Mouse (Mus musculus) effector memory CD4-positive, alpha-beta T cell, adult 5 months (primary cell): ENCODE measurements around the gene Podn. TPM values are rescaled to one million over a fixed set of nuclear protein-coding genes. Genes with fewer than 3 reads are reported as not detected.

Experiments used
- polyA plus RNA-seq: library from polyadenylated mRNA; unstranded; fragments of 100-300 nt; shearing (Covaris generic); gene quantifications from one replicate; pipeline ENCODE4 v1.2.1, GENCODE M21; 2017

Podn gene
- polyA plus RNA-seq = not detected

DNA sequence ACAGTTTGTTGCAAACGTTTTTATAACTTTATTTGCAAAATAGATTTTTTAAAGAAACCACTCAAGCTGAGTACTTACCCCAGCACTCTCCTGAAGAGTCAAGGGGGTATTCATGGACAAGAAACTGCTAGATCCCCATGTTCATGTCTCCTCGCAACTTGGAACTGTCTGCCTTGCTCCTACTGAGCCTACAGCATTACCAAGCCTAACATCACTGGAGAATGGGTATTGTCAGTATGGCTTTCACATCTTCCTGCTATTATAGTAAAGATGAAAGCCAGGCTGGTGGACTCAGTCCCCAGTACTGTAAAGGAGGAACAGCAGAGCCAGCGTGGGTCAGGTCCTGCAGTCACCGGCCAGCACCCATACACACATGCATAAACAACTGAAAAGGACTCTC lies at the start of gene Podn:
Gene Podn, minus strand, starts transcription at position 101 of the 400 bp plus-strand sequence.

DNA sequence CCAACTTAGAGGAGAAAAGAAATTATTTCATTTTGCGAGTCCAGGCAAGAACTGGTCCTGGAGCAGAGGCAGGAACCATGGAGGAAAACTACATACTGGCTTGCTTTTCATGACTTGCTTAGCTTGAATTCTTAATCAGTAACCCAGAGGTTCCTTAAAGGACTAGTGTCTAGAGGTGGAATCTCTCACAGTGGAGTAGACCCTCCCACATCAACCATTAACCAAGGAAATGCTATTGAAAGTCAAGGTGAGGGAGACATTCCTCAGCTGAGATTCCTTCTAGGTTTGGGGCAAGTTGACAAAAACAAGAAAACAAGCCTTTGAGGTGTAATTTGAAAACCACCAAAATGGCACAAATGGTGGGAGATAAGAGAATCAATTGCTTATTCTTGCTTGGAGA lies 48.6 kb upstream of the Podn start, which contains the start of gene Scp2:
Gene Scp2, minus strand, starts transcription at position 119 of the 400 bp plus-strand sequence.

GRCm38 (mm10) chr4:107967966-107968682 lies 128.1 kb downstream of the Podn start, which contains the start of gene Slc1a7:
TSS of gene Slc1a7 (plus strand) at chr4:107968332.

Other genes with a start within 250 kb of the Podn start
- gene Magoh, start 216.7 kb downstream of the Podn start, polyA plus RNA-seq = 188 TPM
- gene 0610037L13Rik, start 206.6 kb downstream of the Podn start, polyA plus RNA-seq = 52.7 TPM
- 3.3 TPM for gene Cpt2, start 172.8 kb downstream of the Podn start, polyA plus RNA-seq
- gene Slc1a7, start 128.1 kb downstream of the Podn start, polyA plus RNA-seq = not detected
- 223 TPM for gene Scp2, start 48.6 kb upstream of the Podn start, polyA plus RNA-seq
- gene Echdc2, start 69.0 kb upstream of the Podn start, polyA plus RNA-seq = 2.1 TPM
- gene Zyg11a, start 121.6 kb upstream of the Podn start, polyA plus RNA-seq = not detected
- 21.8 TPM for gene Zyg11b, start 204.7 kb upstream of the Podn start, polyA plus RNA-seq
- gene Coa7, start 231.7 kb upstream of the Podn start, polyA plus RNA-seq = 31.6 TPM